Mouse (Mus musculus) MEL (cell line): Measurements from ENCODE around the gene Mrpl14.

ENCODE experiments used
- CTCF ChIP-seq, 3 experiments: IDR thresholded peaks in 2 of 3; conservative IDR thresholded peaks in 1 of 3; 2 replicates each; pipeline ENCODE4 v1.5.1; 2011 to 2012; ENCODE audit warnings: low read length in 3 of 3, low read depth in 2 of 3, mild to moderate bottlenecking in 2 of 3, improper control_type of control experiment in 1 of 3, inconsistent platforms in 1 of 3, mixed read lengths in 1 of 3, moderate library complexity in 1 of 3; ENCODE audit not compliant: control insufficient read depth in 1 of 3, insufficient read depth in 1 of 3, poor library complexity in 1 of 3, severe bottlenecking in 1 of 3
- EP300 ChIP-seq, 2 experiments: IDR thresholded peaks; 2 replicates each; pipeline ENCODE4 v1.6.1; 2011; ENCODE audit warnings: improper control_type of control experiment in 2 of 2, low read length in 2 of 2, low read depth in 1 of 2, mild to moderate bottlenecking in 1 of 2
- ETS1 ChIP-seq: IDR thresholded peaks from 2 replicates; pipeline ENCODE4 v1.6.1; 2012; ENCODE audit warnings: low read depth, mild to moderate bottlenecking, inconsistent platforms, low read length, improper control_type of control experiment, moderate library complexity
- GABPA ChIP-seq: IDR thresholded peaks from 2 replicates; pipeline ENCODE4 v1.6.1; 2012; ENCODE audit warnings: low read depth, mild to moderate bottlenecking, inconsistent platforms, low read length, improper control_type of control experiment, moderate library complexity
- MAZ ChIP-seq: IDR thresholded peaks from 2 replicates; pipeline ENCODE4 v1.6.1; 2012; ENCODE audit warnings: low read depth, mild to moderate bottlenecking, inconsistent platforms, low read length, improper control_type of control experiment
- POLR2A ChIP-seq, 2 experiments: IDR thresholded peaks; 2 replicates each; pipeline ENCODE4 v1.6.1; 2011 to 2012; ENCODE audit warnings: low read length in 2 of 2, mild to moderate bottlenecking in 2 of 2, control low read depth in 1 of 2, improper control_type of control experiment in 1 of 2, low read depth in 1 of 2, moderate library complexity in 1 of 2; ENCODE audit not compliant: control insufficient read depth in 1 of 2, insufficient read depth in 1 of 2, poor library complexity in 1 of 2
- TBP ChIP-seq: IDR thresholded peaks from 2 replicates; pipeline ENCODE4 v1.8.0; 2011; ENCODE audit warnings: low read depth, low read length, improper control_type of control experiment
- TCF12 ChIP-seq: IDR thresholded peaks from 2 replicates; pipeline ENCODE4 v1.6.1; 2014; ENCODE audit warnings: low read depth, mild to moderate bottlenecking, inconsistent platforms, low read length, improper control_type of control experiment, moderate library complexity
- USF1 ChIP-seq: IDR thresholded peaks from 2 replicates; pipeline ENCODE4 v1.6.1; 2014; ENCODE audit warnings: low read depth, mild to moderate bottlenecking, inconsistent platforms, low read length, improper control_type of control experiment, moderate library complexity
- ZMIZ1 ChIP-seq: IDR thresholded peaks from 2 replicates; pipeline ENCODE4 v1.6.1; 2012; ENCODE audit warnings: low read depth, mild to moderate bottlenecking, inconsistent platforms, low read length, improper control_type of control experiment, moderate library complexity

DNA sequence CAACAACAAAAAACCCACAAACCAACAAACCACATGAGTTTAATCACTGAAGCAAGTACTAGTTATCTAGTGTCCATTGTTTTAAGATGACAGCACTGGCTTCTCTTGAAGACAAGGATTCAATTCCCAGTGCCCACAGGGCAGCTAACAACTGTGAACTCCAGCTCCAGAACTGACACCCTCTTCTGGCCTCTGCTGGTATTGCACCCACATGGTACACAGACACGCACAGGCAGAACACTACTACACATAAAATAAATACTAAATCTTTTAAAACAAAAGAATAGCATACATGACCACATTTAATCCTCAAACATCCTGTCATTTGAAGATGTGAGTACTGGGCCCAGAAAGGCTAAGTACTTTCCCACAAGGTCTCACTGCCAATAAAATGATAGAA is 4.5 kb upstream of the Mrpl14 start:
- TF ChIP-seq CTCF (IDR thresholded peaks at IDR 0.05 in 2 of 3, conservative IDR thresholded peaks at IDR 0.05 in 1 of 3; ENCODE audit: control insufficient read depth in 1 of 3, insufficient read depth in 1 of 3, low read depth in 2 of 3, low read length in 3 of 3, poor library complexity in 1 of 3, severe bottlenecking in 1 of 3) (peak; percentile 52 to 69 (median 57)), TCF12 (no peak), MAZ (no peak), TBP (no peak), POLR2A (IDR thresholded peaks at IDR 0.05; ENCODE audit: control insufficient read depth in 1 of 2, insufficient read depth in 1 of 2, low read depth in 1 of 2, low read length in 2 of 2, poor library complexity in 1 of 2) (no peak), GABPA (no peak), ETS1 (no peak), EP300 (IDR thresholded peaks at IDR 0.05; ENCODE audit: low read depth in 1 of 2, low read length in 2 of 2) (no peak), USF1 (no peak), ZMIZ1 (no peak)
